Mouse (Mus musculus): ENCODE data around the gene Pigyl.

DNA sequence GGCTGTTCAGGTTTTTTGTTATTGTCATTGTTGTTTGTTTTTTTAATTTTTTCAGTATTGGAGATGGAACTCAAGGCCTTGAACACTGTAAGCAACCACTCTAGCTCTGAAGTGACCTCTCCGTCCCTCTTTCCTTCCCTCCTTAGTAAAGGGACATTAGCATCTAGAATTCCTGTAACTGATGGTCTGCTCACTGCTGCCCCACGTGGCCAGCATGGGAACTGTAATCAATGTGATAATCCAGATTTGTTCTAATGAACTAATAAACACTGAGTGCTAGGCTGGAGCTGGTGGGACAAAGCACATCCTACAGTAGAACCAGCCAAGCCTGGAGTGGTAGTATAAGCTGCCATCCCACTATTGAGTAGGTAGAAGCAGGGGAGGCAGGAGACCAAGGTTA is 18.2 kb upstream of the Pigyl start:
- peak; percentile 67; the same call in 1 of the 2 replicates for TF ChIP-seq CTCF (IDR thresholded peaks at IDR 0.05; ENCODE audit: control insufficient read depth, insufficient read depth, insufficient replicate concordance, low read depth, low read length)
- TF ChIP-seq POLR2A (IDR thresholded peaks at IDR 0.05; ENCODE audit: control insufficient read depth, low read depth, low read length), result no peak

Measured in testis, adult 2 months (tissue).